Mouse (Mus musculus) 416B (cell line): Measurements from ENCODE around the gene Syne1.

Source experiments
- DNase-seq: peaks from one replicate; pipeline ENCODE4 v3.0.0; 2011; ENCODE audit warnings: low read depth

Gene Syne1

GRCm38 (mm10) chr10:5203837-5204236 lies 347.4 kb downstream of the Syne1 start:
- peak; percentile 34 for DNase-seq

- DNase-seq, result no peak
Observed at GRCm38 (mm10) chr10:5197356-5197755, 353.9 kb downstream of the Syne1 start.

- no peak for DNase-seq
Observed at GRCm38 (mm10) chr10:5196267-5196666, 355.0 kb downstream of the Syne1 start.

- no peak for DNase-seq
Observed at GRCm38 (mm10) chr10:5195288-5195687, 356.0 kb downstream of the Syne1 start.

GRCm38 (mm10) chr10:5194671-5195234 lies 356.5 kb downstream of the Syne1 start:
- peak; percentile 89 for DNase-seq

- peak; percentile 83 for DNase-seq
Observed at GRCm38 (mm10) chr10:5194081-5194670, 357.1 kb downstream of the Syne1 start.

- DNase-seq, result no peak
Observed at GRCm38 (mm10) chr10:5192861-5193490, 358.3 kb downstream of the Syne1 start.

- no peak for DNase-seq
Observed at GRCm38 (mm10) chr10:5190756-5191155, 360.5 kb downstream of the Syne1 start.

DNA sequence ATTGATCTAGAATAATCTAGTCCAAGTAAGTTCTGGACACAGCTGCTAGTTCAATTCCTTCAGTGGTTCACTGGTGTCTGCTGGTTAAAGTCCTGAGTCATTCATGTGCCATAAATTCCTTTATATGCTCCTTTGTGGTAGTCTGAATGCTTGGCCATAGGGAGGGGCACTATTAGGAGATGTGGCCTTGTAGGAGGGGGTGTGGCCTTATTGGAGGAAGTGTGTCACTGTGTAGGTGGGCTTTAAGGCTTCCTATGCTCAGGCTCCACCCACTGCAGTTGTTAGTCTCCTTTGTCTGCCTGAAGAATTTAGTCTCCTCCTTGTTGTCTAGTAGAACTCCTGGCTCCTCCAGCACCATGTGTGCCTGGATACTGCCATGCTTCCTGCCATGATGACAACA lies 362.4 kb downstream of the Syne1 start:
- peak; percentile 53 for DNase-seq

DNA sequence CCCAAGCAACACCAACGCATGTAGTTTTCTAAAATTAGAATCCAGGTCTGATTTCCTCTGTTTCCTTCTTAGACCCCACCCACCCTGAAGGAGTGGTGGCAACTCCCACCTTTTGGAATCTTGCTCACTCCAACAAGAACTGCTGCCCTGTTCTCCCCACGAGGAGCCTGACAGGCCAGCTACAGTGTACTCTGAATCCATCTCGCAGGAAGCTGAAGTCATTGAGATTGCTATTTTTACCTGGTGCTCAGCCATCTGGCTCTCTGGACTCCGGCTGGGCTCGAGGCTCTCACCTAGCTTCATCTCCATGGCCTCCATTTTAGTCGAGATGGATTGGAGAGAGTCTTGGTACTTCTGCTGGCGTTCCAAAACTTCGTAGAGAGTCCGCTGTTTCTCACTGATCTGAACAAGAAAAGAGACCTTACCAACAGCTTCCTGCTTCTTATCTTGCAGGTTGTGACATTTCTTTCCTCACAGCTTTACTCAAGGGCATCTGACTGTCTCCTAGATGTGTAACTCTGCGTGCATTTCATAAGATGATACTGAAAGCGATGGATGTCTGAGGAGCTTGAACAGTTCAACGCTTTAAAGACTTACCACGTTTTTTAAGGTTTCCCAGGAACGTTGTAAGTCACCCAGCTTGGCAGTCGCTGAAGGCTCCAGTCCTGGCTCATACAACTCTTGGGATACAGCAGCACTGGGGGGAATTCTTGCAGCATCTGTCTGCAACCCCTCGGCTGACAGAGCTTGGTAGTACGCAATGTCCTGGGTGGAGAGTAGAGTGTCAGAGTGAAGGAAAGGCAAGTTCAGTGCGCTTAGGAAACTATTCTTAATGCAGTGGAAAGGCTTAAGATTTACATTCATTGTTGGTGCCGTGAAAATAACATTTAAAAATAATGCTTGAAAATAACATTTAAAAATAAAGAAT lies 365.9 kb downstream of the Syne1 start:
- peak; percentile 58 for DNase-seq

- DNase-seq, result no peak
Observed at GRCm38 (mm10) chr10:5181771-5182176, 369.5 kb downstream of the Syne1 start.

- DNase-seq, result no peak
Observed at GRCm38 (mm10) chr10:5179891-5180290, 371.4 kb downstream of the Syne1 start.

- DNase-seq, result no peak
Observed at GRCm38 (mm10) chr10:5177446-5178015, 373.8 kb downstream of the Syne1 start.

DNA sequence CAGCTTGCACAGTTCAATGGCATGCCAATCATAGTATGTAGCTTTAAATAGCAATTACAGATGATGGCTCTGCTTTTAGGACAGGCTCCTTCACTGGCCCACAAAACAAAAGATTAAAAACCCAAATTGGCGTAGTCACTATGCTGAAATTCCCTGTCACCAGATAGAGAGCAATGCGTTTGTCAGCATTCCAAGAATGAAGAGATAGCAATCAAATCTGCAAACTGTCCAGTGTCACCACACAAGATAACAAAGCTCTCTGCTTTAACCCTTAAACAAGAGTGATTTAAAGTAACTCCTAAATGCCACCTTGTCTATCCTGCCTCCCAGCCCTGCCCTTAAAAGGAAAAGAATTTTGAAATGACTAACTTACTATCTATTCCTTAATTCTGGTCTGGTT lies 374.9 kb downstream of the Syne1 start:
- no peak for DNase-seq

GRCm38 (mm10) chr10:5170425-5170824 lies 380.9 kb downstream of the Syne1 start:
- no peak for DNase-seq

DNA sequence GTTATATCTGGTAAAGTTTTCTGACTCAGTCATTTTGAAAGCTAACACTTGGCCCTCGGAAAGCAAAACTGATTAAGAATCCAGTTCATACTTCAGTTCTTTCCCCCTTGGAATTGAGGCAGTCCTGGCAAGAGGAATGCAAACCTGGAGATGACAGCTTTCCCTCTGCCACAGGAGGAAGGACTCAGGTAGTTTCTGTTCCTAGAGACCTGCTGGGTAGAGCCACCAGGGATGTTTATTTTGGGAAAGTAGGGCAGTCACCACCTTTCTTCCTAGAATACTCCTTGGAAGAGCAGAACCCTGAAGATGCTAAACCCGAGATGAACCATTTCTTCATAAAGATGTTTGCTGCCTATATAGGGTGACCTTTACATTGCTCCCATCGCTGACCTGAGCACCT lies 383.8 kb downstream of the Syne1 start:
- DNase-seq, result no peak

GRCm38 (mm10) chr10:5165439-5165838 lies 385.8 kb downstream of the Syne1 start:
- DNase-seq, result no peak

- DNase-seq, result peak; percentile 91
Observed at GRCm38 (mm10) chr10:5163770-5164169, 387.5 kb downstream of the Syne1 start.

DNA sequence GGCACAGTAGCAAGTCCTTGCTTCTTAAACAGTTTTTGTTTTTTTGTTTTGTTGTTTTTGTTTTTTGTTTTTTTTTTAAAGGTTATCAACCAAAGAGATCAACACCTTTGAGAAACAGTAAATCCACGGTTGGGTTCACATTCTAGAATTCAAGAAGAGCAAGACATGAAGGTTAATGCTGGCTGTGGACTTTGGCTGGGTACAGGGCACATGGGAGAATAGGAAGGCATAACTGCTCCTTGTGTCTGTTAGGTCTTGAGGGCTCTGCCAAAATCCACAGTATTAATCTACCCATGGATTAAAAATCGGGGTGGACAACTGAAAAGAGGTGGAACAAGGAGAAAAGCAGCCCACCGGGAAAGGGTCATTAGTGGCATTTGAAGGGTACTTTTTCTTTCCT lies 388.0 kb downstream of the Syne1 start:
- DNase-seq, result no peak

- DNase-seq, result peak; percentile 83
Observed at GRCm38 (mm10) chr10:5161394-5161872, 389.8 kb downstream of the Syne1 start.

GRCm38 (mm10) chr10:5159679-5160078 lies 391.6 kb downstream of the Syne1 start:
- DNase-seq, result peak; percentile 39

DNA sequence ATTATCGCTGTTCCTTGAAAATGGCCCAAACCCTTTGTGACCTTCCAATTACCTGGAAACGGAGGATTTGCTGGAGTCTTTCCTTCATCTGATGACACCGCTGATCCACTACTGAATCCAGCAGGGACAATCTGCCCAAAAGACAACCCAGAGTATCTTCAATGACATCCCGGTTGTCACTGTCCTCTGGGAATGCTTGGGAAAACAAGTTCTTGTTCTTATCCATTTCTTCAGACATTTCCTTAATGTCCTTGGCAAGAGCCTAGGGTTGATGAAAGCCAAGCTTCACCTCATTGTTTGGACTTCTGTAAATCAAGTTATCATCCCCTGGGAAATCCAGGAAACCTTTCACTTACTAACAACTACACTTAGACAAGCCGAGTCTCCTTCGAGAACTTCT lies 398.2 kb downstream of the Syne1 start:
- DNase-seq, result no peak
